Mouse (Mus musculus): ENCODE measurements around the gene Poldip2. TPM values are rescaled to one million over a fixed set of nuclear protein-coding genes. Genes with fewer than 3 reads are reported as not detected.

The Poldip2 gene
- polyA plus RNA-seq, 1 experiment: 50.4 TPM

- Histone ChIP-seq H3K4me3 (replicated peaks; ENCODE audit: extremely low read depth, low read depth, low read length) (no peak overlapping the region), H3K4me1 (ENCODE audit: control insufficient read depth, insufficient read depth, low read length) (peaks cover 6% of the 10 kb centered on the region)
- DNase-seq: no peak
- TF ChIP-seq CTCF (IDR thresholded peaks at IDR 0.05; ENCODE audit: insufficient read depth, low read length) (no peak), POLR2A (IDR thresholded peaks at IDR 0.05; ENCODE audit: borderline replicate concordance, extremely low read depth, low read depth, low read length) (no peak)
- WGBS: 97% methylated on average over 8 of the region's 8 CpGs
These were observed 59.4 kb downstream of the Poldip2 start for GRCm38 (mm10) chr11:78571441-78571840.

GRCm38 (mm10) chr11:78571854-78572253 lies 59.9 kb downstream of the Poldip2 start:
- 76% methylated on average over 6 of the region's 6 CpGs for WGBS
- no peak overlapping the region for H3K4me3 ChIP-seq (replicated peaks; ENCODE audit: extremely low read depth, low read depth, low read length)
- H3K4me1 ChIP-seq (ENCODE audit: control insufficient read depth, insufficient read depth, low read length): peaks cover 6% of the 10 kb centered on the region
- DNase-seq: no peak
- TF ChIP-seq POLR2A (IDR thresholded peaks at IDR 0.05; ENCODE audit: borderline replicate concordance, extremely low read depth, low read depth, low read length): no peak
- no peak for TF ChIP-seq CTCF (IDR thresholded peaks at IDR 0.05; ENCODE audit: insufficient read depth, low read length)

Other genes starting within 250 kb of the Poldip2 start
- 0.22 and 0.27 TPM in 2 replicates for gene BC030499, start 221.4 kb upstream of the Poldip2 start, polyA plus RNA-seq (2012; rRNA removed)
- 1.4 and 1.6 TPM in 2 replicates for gene Spag5, start 210.7 kb upstream of the Poldip2 start, polyA plus RNA-seq (2012; rRNA removed)
- gene Aldoc, start 189.2 kb upstream of the Poldip2 start, polyA plus RNA-seq (2012; rRNA removed): 8.4 and 10.4 TPM in 2 replicates
- gene Pigs, start 183.8 kb upstream of the Poldip2 start, polyA plus RNA-seq (2012; rRNA removed): 68.4 and 69.0 TPM in 2 replicates
- gene Unc119, start 168.7 kb upstream of the Poldip2 start, polyA plus RNA-seq (2012; rRNA removed): 55.4 and 64.1 TPM in 2 replicates
- 0.62 TPM in 1 of 2 replicates, not detected in the other for gene Foxn1, start 125.6 kb upstream of the Poldip2 start, polyA plus RNA-seq (2012; rRNA removed)
- gene Slc13a2, start 90.0 kb upstream of the Poldip2 start, polyA plus RNA-seq (2012; rRNA removed): 1.5 and 1.9 TPM in 2 replicates
- gene Slc46a1, start 46.5 kb upstream of the Poldip2 start, polyA plus RNA-seq (2012; rRNA removed): 14.0 and 19.4 TPM in 2 replicates
- gene Sarm1, start 14.4 kb upstream of the Poldip2 start, polyA plus RNA-seq (2012; rRNA removed): 0.52 and 0.65 TPM in 2 replicates
- gene Vtn, start 13.1 kb upstream of the Poldip2 start, polyA plus RNA-seq (2012; rRNA removed): 25.0 and 30.8 TPM in 2 replicates
- 0.11 TPM in 1 of 2 replicates, not detected in the other for gene Sebox, start 8.7 kb upstream of the Poldip2 start, polyA plus RNA-seq (2012; rRNA removed)
- 9.5 and 12.5 TPM in 2 replicates for gene Tmem199, start within 50 bp of the Poldip2 start, polyA plus RNA-seq (2012; rRNA removed)
- gene Tnfaip1, start 24.1 kb downstream of the Poldip2 start, polyA plus RNA-seq (2012; rRNA removed): 71.3 and 81.7 TPM in 2 replicates
- 75.1 and 76.0 TPM in 2 replicates for gene Ift20, start 24.2 kb downstream of the Poldip2 start, polyA plus RNA-seq (2012; rRNA removed)
- 23.5 and 27.6 TPM in 2 replicates for gene Tmem97, start 38.6 kb downstream of the Poldip2 start, polyA plus RNA-seq (2012; rRNA removed)
- 24.3 and 26.4 TPM in 2 replicates for gene Nlk, start 185.2 kb downstream of the Poldip2 start, polyA plus RNA-seq (2012; rRNA removed)
- 36.7 and 48.2 TPM in 2 replicates for gene Ccnq, start 239.5 kb downstream of the Poldip2 start, polyA plus RNA-seq (2012; rRNA removed)